Mouse (Mus musculus): ENCODE measurements around the gene Gm20388.

- TF ChIP-seq ZC3H11A (IDR thresholded peaks at IDR 0.05; ENCODE audit: borderline replicate concordance, low read depth, low read length) (no peak), CHD2 (IDR thresholded peaks at IDR 0.05; ENCODE audit: low read depth, low read length) (no peak), MAFK (IDR thresholded peaks at IDR 0.05; ENCODE audit: insufficient read depth, low read depth, low read length) (no peak), HCFC1 (IDR thresholded peaks at IDR 0.05; ENCODE audit: borderline replicate concordance, insufficient read depth, low read length) (no peak), ZNF384 (IDR thresholded peaks at IDR 0.05; ENCODE audit: low read depth, low read length) (no peak)
Measured at GRCm38 (mm10) chr8:121158812-121159211, 1248.2 kb downstream of the Gm20388 start.
